Mouse (Mus musculus) stomach, postnatal 0 days (tissue): ENCODE data around the gene Stag3. TPM values are rescaled to one million over a fixed set of nuclear protein-coding genes. Genes with fewer than 3 reads are reported as not detected.
A peak's percentile ranks its signal among the peaks of the same experiment; 100 is the strongest.

Source experiments
- ATAC-seq: fragments of 200-750 bp; cut with Nextera tagmentation; 2 replicates; pipeline ENCODE4 v1.8.0; 2017; ENCODE audit not compliant: low FRiP score, low TSS enrichment
- DNase-seq: peaks from one replicate; pipeline ENCODE4 v3.0.0-alpha.2; 2016; ENCODE audit warnings: low spot score
- H3K27ac ChIP-seq: fragments of 300-500 bp; sonication (generic); replicated peaks from 2 replicates; pipeline ENCODE4 v1.5.1; 2014; ENCODE audit warnings: mild to moderate bottlenecking, control low read depth
- H3K27me3 ChIP-seq: fragments of 300-500 bp; sonication (generic); 2 replicates; pipeline ENCODE4 v1.6.1; 2014; ENCODE audit warnings: low read length; ENCODE audit not compliant: control insufficient read depth, insufficient read depth
- H3K36me3 ChIP-seq: fragments of 300-500 bp; sonication (generic); 2 replicates; pipeline ENCODE4 v1.6.1; 2014; ENCODE audit warnings: low read length, mixed read lengths; ENCODE audit not compliant: control insufficient read depth, insufficient read depth
- H3K4me1 ChIP-seq: fragments of 300-500 bp; sonication (generic); replicated peaks from 2 replicates; pipeline ENCODE4 v1.6.1; 2014; ENCODE audit warnings: antibody characterized with exemption; ENCODE audit not compliant: control insufficient read depth, insufficient read depth
- H3K4me2 ChIP-seq: fragments of 300-500 bp; sonication (generic); replicated peaks from 2 replicates; pipeline ENCODE4 v1.6.1; 2014; ENCODE audit warnings: low read depth, mild to moderate bottlenecking, control low read depth, moderate library complexity
- H3K4me3 ChIP-seq: fragments of 300-500 bp; sonication (generic); 2 replicates; pipeline ENCODE4 v1.5.1; 2014; ENCODE audit warnings: low read depth, low read length, control low read depth
- H3K9ac ChIP-seq: fragments of 300-500 bp; sonication (generic); 2 replicates; pipeline ENCODE4 v1.6.1; 2014; ENCODE audit warnings: mild to moderate bottlenecking, low read length, control low read depth, mixed read lengths
- H3K9me3 ChIP-seq: fragments of 300-500 bp; sonication (generic); 2 replicates; pipeline ENCODE4 v1.6.1; 2016; ENCODE audit warnings: low read length; ENCODE audit not compliant: control insufficient read depth
- CTCF ChIP-seq: IDR thresholded peaks from 2 replicates; pipeline ENCODE4 v1.5.1; 2016; ENCODE audit warnings: antibody characterized with exemption, low read depth, mild to moderate bottlenecking, moderate library complexity
- EP300 ChIP-seq: optimal IDR thresholded peaks from 2 replicates; pipeline ENCODE3; 2016; ENCODE audit warnings: antibody characterized with exemption
- WGBS: fragments of 180-500 bp; shearing (Covaris S2); extraction: QIAGEN DNeasy Blood & Tissue Kit; methylation state at CpG from one replicate; pipeline ENCODE4 v1.1.7; 2014; 5-methylcytosine and 5-hydroxymethylcytosine counted together
- polyA plus RNA-seq: library from polyadenylated mRNA; unstranded; fragments of >200 nt; fragmentation: Nextera tagmentation; extraction: Ambion mirVana; gene quantifications from 2 replicates; pipeline ENCODE4 v1.2.1, GENCODE M21; 2015

The Stag3 gene
- polyA plus RNA-seq, 1 experiment from 2014 or later: 0.50 TPM

DNA sequence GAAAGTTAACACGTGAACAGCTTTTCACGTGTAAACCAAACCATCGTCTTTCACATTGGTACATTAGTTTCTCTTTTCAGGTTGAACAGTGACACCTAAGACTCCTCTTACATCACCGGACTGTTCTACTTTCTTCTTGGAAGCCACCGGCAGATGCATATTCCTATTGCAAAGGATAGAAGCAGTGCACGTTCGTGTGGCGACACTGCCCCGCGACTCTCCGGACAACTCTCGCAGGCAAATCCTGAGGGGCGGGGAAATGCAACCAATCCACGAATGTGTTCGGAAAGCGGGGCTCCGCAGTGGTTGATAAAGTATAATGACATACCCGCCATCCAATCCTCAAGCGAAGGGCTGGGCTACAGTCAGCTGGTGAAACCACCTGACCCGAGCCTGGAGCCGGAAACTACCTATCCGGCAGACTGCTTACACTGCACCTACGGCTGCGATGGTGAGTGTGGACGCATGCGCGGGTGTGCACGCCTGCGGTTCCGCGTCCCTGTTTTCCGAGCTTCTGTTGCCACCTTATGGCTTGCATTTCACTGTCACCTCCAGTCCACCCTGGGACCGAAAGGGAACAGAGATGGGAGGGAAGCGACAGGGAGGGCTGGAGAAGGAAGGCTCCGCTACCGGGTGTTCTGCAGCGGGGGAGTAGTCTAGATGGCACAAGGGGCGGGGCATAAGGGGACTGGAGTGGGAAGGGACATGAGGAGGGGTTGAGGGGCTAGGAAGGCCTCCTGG, 24.5 kb upstream of the Stag3 start, which contains the start of gene Lamtor4:
Lamtor4 (plus strand) TSS at position 130 of the 741 bp plus-strand sequence.
- Histone ChIP-seq H3K27ac (peak within 1 kb of the TSS; percentile 78), H3K9me3 (no peaks in the 10 kb centered on the region), H3K36me3 (peaks cover 10% of the 10 kb centered on the region; the same call in 1 of the 2 replicates), H3K4me1 (0 out of 2 replicates have a peak, but pooled peaks cover 5% of the 10 kb centered on the region), H3K4me2 (peak within 1 kb of the TSS; percentile 84), H3K9ac (peak within 1 kb of the TSS; percentile 70), H3K4me3 (peak within 1 kb of the TSS; percentile 74), H3K27me3 (no peaks in the 10 kb centered on the region)
- DNase-seq (peak; percentile 95), ATAC-seq (peak; percentile 100)
- peak; percentile 33 for TF ChIP-seq CTCF
- TF ChIP-seq EP300: no peak
- WGBS: under 1% methylated on average over 38 of the region's 38 CpGs

GRCm38 (mm10) chr5:138256094-138256467, 24.0 kb upstream of the Stag3 start:
- WGBS: 12% methylated on average over 7 of the region's 7 CpGs
- Histone ChIP-seq H3K4me1 (0 out of 2 replicates have a peak, but pooled peaks cover 5% of the 10 kb centered on the region), H3K4me3 (peak overlapping the region; percentile 74), H3K4me2 (peak overlapping the region; percentile 84), H3K36me3 (peaks cover 10% of the 10 kb centered on the region; the same call in 1 of the 2 replicates), H3K27ac (peak overlapping the region; percentile 78), H3K9me3 (no peaks in the 10 kb centered on the region), H3K27me3 (no peaks in the 10 kb centered on the region), H3K9ac (peak overlapping the region; percentile 70)
- DNase-seq: no peak
- no peak for TF ChIP-seq CTCF
- no peak for TF ChIP-seq EP300
- ATAC-seq: 0 out of 2 replicates have a peak, but pooled peaks have one; percentile 2

DNA sequence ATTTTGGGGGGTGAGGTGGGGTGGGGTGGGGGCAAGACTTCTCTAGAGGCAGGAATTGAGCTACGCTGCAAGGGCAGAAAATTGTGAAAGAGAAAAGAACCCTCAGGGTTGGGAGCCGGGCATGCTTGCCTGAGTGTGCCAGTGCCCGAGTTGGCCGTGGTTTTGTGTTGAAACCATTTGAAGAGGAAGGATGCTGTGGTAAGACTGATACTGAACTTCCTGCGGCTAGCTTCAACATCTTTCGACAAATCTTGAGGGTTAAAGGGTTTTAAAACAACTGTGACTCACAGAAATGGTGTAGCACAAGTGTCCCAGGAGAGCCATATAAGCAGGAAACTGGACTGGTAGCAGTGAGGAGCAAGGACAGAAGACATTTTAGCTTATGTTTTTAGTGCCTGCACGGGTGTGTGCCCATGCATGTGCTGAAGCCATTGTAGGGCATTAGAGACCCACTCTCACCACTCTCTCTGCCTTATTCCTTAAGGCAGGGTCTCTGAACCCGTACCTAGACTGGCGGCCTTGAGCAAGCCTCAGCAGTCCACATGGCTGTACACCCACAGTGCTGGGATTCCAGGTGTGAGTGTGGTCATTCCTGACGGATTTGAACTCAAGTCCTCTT, 23.0 kb upstream of the Stag3 start:
- TF ChIP-seq CTCF (no peak), EP300 (no peak)
- no peak for DNase-seq
- Histone ChIP-seq H3K4me2 (no peak overlapping the region), H3K4me1 (0 out of 2 replicates have a peak, but pooled peaks cover 5% of the 10 kb centered on the region), H3K9ac (no peak overlapping the region), H3K36me3 (peaks cover 10% of the 10 kb centered on the region; the same call in 1 of the 2 replicates), H3K27ac (no peak overlapping the region), H3K27me3 (no peaks in the 10 kb centered on the region), H3K4me3 (no peak overlapping the region), H3K9me3 (no peaks in the 10 kb centered on the region)
- WGBS: 89% methylated on average over 10 of the region's 10 CpGs
- ATAC-seq: no peak

- no peak for TF ChIP-seq EP300
- no peak for TF ChIP-seq CTCF
- ATAC-seq (no peak), DNase-seq (no peak)
- H3K4me3 ChIP-seq: no peak overlapping the region
- H3K4me2 ChIP-seq: no peak overlapping the region
- no peak overlapping the region for H3K27ac ChIP-seq
- H3K27me3 ChIP-seq: no peaks in the 10 kb centered on the region
- peaks cover 10% of the 10 kb centered on the region; the same call in 1 of the 2 replicates for H3K36me3 ChIP-seq
- no peak overlapping the region for H3K9ac ChIP-seq
- WGBS: 90% methylated on average over 4 of the region's 4 CpGs
- no peaks in the 10 kb centered on the region for H3K9me3 ChIP-seq
- H3K4me1 ChIP-seq: 0 out of 2 replicates have a peak, but pooled peaks cover 5% of the 10 kb centered on the region
These were observed 22.5 kb upstream of the Stag3 start for GRCm38 (mm10) chr5:138257585-138257978.

DNA sequence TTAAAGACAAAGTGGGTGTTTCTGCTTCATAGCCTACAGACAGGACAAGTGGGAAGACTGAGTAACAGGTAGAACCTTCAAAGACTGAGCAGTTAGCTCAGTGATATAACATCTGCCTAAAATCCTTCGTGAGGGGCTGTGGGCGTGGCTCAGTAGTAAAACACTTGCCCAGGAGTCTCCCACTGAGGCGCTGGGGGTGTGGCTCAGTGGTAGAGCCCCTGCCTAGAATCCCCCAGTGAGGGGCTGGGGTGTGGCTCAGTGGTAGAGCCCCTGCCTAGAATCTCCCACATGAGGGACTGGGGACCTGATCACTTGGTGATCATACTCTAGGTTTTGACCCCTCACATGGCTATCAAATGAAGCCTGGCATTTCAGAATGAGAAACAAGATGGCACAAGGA, 22.0 kb upstream of the Stag3 start:
- H3K27me3 ChIP-seq: no peaks in the 10 kb centered on the region
- 73% methylated on average over 3 of the region's 3 CpGs for WGBS
- 0 out of 2 replicates have a peak, but pooled peaks cover 5% of the 10 kb centered on the region for H3K4me1 ChIP-seq
- DNase-seq (no peak), ATAC-seq (no peak)
- H3K9ac ChIP-seq: no peak overlapping the region
- H3K4me2 ChIP-seq: no peak overlapping the region
- H3K36me3 ChIP-seq: peaks cover 10% of the 10 kb centered on the region; the same call in 1 of the 2 replicates
- no peak overlapping the region for H3K4me3 ChIP-seq
- no peak for TF ChIP-seq CTCF
- TF ChIP-seq EP300: no peak
- no peak overlapping the region for H3K27ac ChIP-seq
- no peaks in the 10 kb centered on the region for H3K9me3 ChIP-seq
